Mouse (Mus musculus) common myeloid progenitor, adult 5-6 weeks (primary cell): ENCODE measurements at regions not wholly inside any gene's neighbourhood (a gene's known extent, or its start where the extent isn't known, plus 50 kb on each side); places are given as distances from the start of the nearest gene placed in this dataset.

ENCODE experiments used
- ATAC-seq: replicated peaks from 2 replicates; pipeline ENCODE4 v1.8.0; 2016; ENCODE audit warnings: low read depth, mild to moderate bottlenecking, moderate TSS enrichment, inconsistent platforms; ENCODE audit not compliant: poor library complexity, severe bottlenecking

DNA sequence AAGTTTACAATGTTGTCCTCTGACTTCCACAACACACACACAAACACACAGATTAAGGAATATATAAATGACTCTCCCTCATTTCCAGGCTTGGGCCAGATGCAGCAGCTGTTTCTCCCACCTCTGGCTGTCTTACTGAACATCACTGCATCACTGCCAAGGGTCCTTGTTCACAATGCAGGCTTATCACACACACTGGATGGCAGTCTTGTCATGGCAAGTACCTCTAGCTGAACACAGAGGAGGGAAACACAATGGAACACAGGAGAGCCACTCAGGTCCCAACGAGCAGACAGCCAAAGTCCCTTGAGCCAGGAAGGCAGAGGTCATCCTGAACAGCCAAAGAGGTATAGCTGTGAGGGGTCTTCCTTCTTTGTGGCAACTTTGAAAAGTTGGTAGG lies 91.5 kb upstream of the Bach2 start:
- no peak for ATAC-seq

GRCm38 (mm10) chr4:32148597-32148996 lies 90.0 kb upstream of the Bach2 start:
- ATAC-seq: no peak

DNA sequence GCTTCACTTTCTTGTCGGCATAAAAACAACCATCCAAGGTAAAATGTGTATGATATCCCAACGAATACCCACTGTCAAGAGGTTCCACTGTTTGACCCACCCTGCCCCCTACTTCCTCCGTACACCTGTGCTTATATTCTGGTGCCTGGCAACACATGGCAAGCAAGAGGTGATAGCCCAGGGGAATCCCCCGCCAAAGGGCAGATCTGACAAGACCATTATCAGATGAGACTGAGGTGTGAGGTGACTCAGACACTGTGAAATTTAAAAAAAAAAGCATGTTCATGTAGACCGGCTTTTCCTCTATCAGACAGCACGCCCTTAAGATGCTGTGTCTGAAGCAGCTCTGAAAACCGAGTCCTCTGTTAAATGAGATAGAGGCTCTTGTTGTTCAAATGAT lies 89.4 kb upstream of the Bach2 start:
- no peak for ATAC-seq

DNA sequence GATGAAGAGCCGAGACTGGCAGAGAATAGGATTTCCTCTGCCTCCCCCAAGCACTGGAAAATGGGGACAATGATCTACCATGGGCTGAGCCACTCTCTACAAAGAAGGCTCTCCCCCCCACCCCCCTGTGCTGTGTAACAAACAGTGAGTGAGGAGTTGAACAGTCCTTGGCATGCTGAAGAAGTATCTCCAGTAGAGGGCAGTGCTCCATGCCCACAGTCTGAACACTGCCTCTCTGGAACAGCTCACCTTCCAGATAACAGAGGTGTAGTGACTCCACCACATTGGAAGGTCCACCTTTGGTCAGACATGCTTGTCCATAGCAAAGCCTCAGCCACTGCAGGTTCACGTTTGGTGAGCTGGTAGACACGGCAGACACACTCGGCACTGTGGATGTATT lies 85.2 kb upstream of the Bach2 start:
- peak; percentile 92 for ATAC-seq

DNA sequence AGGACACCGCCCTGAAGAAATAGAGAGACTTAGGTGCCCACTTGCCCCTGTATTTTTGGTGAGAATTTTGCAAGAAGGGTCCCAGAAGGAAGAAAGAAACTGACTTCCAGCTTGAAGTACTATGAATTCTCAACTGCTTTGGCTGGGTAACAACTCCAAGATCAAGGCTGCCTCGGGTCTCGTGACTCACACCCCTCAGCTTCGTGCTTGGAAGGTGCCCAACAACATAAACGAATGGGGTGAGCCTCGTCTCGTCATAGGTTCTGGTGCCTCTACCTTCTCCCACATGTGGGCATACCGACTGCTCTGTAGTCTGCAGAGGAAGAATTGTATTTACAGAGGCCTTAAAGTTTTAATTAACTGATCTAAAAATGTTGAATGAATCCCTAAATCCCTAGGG lies 81.6 kb upstream of the Bach2 start:
- no peak for ATAC-seq

GRCm38 (mm10) chr4:32158451-32158850 lies 80.2 kb upstream of the Bach2 start:
- ATAC-seq: no peak

DNA sequence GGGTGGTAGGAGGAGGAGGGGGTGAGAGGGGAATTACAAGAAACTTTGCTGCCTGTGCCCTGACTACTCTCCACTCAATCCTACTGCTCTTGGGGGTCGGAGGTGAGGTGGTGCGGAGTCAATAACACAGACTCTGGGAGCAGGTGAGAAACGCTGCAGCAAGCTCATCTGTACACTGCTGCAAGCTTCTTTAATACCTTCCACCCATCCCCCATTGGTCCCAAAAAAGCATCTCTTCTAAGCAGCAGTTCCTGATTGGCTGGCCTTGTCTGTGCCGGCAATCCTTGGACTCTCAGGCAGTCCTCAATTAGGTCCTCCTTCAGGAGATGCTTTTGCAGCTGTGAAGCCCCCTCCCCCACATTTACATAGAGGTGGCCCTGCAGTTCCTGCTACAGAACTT lies 79.7 kb upstream of the Bach2 start:
- ATAC-seq: no peak

DNA sequence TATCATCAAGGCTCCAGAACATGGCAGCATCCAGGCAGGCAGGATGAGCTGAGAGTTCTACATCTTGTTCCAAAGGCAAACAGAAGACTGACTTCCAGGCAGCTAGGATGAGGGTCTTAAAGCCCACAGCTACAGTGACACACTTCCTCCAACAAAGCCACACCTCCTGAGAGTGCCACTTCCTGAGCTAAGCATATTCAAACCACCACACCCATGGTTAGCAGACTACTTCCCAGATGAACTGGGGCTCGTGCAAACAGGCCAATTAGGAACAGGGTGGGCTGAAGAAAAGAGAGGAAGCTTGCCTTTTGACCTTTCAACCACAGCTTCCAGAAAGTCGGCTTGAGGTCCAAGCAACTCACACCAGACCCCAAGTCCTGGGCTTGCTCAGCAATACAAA lies 77.8 kb upstream of the Bach2 start:
- peak; percentile 76 for ATAC-seq

DNA sequence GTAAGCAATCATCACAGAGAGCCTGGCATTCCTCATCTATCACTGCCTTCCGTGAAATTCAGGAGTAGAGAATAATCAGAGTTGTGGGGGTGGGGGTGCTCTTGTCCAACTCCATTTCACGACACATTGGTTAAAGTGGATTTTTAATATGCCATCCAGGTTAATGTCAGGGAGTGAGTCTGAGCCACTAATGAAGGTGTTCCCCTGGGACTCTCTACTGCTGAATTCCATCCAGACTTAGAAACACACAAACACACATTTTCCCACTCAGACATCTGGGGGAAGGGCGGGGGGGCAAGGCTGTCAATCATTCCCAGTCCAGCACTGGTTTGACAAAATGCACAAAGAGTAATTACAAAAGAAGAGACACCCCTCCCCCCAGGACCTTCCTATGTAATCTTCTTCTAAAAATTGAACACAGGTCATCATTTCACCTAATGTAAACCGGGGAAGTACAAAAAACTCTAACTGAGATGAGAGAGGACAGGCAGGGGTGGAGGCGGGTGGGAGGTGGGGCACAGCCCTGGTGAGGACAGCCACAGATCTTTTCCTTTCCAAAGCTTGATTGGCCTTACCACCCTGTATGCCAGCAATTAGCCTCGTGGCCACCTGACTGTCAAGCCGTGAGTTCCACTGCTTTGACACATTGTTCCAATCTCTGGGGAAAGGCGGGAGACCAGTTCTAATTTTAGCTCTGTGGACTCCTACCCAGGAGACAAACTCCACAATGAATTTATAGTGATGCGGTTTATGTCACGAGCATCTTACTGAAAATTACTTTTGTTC lies 76.5 kb upstream of the Bach2 start:
- no peak for ATAC-seq

GRCm38 (mm10) chr4:32162694-32163240 lies 75.8 kb upstream of the Bach2 start:
- ATAC-seq: 0 out of 2 replicates have a peak, but pooled peaks have one; percentile 30

DNA sequence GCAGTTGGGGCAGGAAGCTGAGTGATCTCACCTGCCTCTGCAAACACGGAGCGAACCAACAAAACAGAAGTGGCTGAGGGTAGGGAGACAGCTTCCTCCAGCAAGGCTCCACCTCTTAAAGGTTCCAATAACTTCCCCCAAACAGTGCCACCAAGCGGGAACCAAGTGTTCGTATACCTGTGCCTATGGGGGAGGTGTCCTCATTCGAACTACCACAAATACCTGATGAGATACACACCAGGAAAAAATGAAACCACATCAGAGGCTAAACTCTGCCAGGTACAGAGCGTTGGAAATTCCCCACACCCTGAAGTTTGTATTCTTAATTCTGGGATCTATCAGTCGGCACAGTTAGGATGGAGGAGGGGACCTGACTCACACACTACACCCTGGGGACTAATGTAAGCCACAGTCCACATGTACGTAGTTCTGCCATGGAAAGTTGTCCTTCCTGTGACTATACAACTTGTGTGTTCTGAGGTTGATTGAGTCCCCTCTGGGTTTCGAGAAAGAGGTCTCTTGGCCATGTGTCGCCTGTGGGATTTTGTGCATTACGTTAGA lies 74.4 kb upstream of the Bach2 start:
- ATAC-seq: no peak

- ATAC-seq: no peak
Observed at GRCm38 (mm10) chr4:32164736-32165241, 73.8 kb upstream of the Bach2 start.

- ATAC-seq: no peak
Observed at GRCm38 (mm10) chr4:32165918-32166528, 72.6 kb upstream of the Bach2 start.

DNA sequence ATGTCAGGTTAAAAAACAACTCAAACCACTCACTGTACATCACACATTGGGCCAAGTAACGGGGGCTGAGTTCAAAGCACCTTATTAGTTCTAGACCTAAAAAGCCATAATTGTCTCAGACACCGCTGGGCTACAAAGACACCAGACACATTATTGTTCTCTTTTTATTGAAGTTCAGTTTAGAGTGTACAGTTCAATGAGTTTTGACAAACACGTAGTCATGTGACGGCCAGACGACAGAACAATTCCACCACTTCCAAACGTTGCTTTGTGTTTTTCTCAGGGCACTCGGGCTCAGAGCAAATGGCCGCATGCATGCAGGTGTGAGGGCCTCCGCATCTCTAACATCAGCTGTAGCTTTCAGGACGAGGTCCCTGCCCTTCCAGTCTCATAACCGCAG lies 71.5 kb upstream of the Bach2 start:
- no peak for ATAC-seq

GRCm38 (mm10) chr4:32170106-32170459 lies 68.5 kb upstream of the Bach2 start:
- peak; percentile 12; the same call in 1 of the 2 replicates for ATAC-seq

DNA sequence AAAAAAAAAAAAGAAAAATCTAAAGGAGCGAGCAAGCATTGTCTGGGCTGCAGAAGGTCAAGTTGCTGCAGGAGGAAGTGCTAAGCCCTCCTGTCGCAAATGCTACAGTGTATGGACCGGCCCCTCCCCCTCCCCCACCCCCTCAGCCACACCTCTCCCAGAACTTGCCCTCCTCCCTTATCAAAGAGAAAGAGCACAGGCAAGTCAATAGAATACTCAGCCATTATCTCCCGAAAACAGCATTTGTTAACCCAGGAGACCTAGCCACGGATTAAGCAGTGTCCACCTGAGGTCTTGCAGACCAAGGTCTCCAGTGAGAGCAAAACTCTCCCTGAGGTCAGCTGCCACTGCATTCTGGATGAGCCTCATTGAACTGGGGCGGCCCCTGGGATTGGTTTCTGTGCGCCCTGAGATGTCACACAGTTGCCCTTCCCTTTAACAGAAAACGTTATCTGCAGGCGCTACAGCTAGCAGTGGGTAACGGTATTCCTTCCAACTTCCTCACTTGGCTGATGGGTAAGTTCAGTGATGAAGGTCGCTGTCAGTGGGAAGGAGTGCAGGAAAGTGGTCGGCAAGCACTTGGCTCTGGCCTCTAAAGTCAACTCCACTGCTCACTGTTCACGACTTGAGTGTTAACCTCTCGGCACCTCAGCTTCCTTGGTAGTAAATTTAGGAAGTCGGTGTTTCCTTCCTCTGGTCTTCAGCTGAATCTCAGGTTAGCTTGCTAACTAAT lies 68.0 kb upstream of the Bach2 start:
- ATAC-seq: peak; percentile 68

GRCm38 (mm10) chr4:32171291-32171690 lies 67.3 kb upstream of the Bach2 start:
- no peak for ATAC-seq

GRCm38 (mm10) chr4:32172992-32173391 lies 65.6 kb upstream of the Bach2 start:
- ATAC-seq: no peak

GRCm38 (mm10) chr4:32174771-32175170 lies 63.8 kb upstream of the Bach2 start:
- no peak for ATAC-seq

DNA sequence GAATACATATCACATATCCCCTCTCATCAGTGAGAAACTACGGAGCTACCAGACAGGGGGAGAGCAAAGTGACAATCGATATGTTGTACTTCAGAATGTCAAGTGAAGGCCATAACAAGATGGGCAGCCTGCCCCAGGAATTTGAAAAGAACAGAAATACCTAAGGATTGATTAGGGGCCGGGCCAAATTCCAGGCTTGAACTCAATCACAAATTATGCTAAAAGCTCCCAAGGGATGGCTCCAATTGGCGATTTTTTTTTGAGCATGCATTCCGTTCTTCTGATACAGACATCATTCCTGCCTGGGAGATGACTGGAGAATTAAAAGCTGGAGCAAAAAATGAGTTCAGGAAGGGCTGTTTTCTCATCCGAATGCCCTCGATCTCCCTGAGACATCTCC lies 63.4 kb upstream of the Bach2 start:
- no peak for ATAC-seq
